Mouse (Mus musculus): ENCODE data around the gene Wasf2.

Gene Wasf2

GRCm38 (mm10) chr4:133235415-133235814 lies 105.1 kb downstream of the Wasf2 start:
- DNase-seq (ENCODE audit: low spot score) = no peak

- DNase-seq (ENCODE audit: low spot score) = no peak
Observed at GRCm38 (mm10) chr4:133237911-133238310, 107.6 kb downstream of the Wasf2 start.

DNA sequence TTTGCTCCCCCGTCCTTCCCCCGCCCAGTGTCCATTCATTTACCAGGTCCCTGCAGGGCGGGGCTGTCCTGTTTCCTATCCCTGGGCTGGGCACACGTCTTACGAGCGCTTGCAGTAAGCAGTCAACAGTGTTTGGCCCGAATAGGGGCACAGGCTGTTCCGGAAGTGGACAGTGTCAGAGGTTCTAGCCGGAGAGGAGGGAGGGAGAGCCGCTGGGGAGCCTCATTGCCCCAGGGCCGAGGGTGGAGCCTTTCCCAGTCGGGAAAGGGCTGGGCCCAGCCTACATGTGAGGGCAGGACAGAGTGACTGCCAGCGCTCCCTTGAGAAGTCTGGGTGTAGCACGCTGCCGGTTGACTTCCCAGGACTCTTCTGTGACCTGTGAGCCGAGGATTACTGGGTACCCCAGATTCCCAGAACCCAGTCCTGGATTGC lies 110.2 kb downstream of the Wasf2 start, which contains the start of gene Map3k6:
Gene Map3k6, plus strand, starts transcription at position 329 of the 432 bp plus-strand sequence.
- DNase-seq (ENCODE audit: low spot score) = no peak

DNA sequence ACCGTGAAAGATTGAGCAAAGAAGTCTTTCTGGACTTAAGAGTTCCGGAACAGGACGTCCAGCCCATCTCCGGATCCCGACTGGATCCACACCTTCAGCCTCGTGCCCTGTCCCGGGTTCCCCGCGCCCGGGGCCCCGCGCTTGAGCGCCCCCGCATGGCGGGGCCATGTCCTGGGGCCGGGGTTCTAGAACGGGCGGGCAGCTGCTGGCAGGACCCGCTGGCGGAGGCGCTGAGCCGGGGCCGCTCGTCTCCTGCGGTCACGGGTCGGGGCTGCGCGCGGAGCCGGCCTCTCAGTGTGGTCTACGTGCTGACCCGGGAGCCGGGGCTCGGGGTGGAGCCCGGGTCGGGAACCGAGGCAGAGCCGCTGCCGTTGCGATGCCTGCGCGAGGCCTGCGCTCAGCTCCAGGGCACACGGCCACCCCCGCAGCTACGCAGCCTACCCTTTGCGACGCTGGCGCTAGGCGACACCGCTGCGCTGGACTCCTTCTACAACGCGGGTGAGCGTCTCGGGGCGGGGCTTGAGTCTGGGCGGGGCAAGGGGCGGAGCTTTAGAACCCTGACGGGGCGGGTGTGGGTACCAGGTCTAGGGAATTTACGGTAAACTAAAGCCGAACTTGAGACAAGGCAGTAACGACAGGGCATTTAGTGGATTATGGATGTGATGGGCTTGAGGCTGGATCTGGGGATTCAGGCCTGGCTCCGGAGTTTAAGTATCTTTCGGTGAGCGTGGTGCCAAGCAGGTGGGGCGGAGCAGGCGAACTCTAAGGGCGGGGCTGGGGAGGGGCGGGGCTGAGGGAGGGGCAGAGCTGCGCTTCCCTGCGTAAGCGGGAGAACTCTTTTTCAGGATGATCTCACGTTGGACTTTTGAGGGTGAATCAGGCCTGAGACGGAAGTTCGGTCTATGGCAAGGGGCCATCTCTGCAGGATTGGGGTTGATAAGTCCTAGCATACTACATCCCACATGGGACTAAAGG lies 110.9 kb downstream of the Wasf2 start:
- DNase-seq (ENCODE audit: low spot score) = peak; percentile 78

GRCm38 (mm10) chr4:133241910-133242309 lies 111.6 kb downstream of the Wasf2 start:
- no peak for DNase-seq (ENCODE audit: low spot score)

DNA sequence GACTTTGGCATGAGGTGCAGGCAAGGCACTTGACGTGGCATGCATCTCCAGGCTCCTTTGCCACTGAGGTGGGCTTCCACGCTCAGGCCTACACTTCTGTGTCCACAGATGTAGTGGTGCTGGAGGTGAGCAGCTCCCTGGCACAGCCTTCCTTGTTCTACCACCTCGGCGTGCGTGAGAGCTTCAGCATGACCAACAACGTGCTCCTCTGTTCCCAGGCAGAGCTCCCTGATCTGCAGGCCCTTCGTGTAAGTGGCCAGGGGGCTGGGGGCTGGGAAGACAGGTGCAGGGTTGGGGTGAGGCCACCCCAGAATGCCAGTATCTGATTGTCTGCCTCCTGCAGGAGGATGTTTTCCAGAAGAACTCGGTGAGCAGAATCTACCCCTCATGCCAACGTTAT lies 112.4 kb downstream of the Wasf2 start:
- no peak for DNase-seq (ENCODE audit: low spot score)

DNA sequence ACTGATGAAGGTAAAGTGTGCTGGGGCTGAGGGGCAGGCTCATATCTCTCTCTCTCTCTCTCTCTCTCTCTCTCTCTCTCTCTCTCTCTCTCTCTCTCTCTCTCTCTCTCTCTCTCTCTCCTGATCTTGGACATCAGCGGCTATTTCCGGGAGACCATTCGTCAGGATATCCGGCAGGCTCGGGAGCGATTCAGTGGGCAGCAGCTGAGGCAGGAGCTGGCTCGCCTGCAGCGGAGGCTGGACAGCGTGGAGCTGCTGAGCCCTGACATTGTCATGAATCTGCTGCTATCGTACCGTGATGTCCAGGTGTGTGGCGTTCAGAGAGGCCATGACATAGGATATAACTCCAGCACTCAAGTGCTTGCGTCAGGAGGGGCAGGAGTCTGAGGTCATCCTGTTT lies 113.2 kb downstream of the Wasf2 start:
- no peak for DNase-seq (ENCODE audit: low spot score)

DNA sequence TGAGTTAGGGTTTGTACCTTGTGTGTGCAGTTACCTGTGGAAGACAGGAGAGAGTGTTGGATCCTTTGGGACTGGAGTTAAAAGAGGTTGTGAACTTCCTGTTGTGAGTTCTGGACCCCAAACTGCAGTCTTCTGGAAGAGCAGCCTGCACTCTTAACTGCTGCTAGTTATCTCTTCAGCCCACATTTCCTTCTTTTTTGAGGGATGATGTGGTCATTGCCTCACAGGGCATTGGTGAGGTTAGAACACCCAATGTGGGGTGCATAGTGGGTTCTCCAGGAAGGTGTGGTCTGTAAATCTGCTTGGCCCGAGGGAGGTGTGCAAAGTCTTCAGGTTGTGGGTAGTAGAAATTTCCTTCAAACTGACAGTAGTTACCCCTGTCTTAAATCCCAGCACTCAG lies 114.0 kb downstream of the Wasf2 start:
- no peak for DNase-seq (ENCODE audit: low spot score)

GRCm38 (mm10) chr4:133247072-133247471 lies 116.8 kb downstream of the Wasf2 start:
- no peak for DNase-seq (ENCODE audit: low spot score)

DNA sequence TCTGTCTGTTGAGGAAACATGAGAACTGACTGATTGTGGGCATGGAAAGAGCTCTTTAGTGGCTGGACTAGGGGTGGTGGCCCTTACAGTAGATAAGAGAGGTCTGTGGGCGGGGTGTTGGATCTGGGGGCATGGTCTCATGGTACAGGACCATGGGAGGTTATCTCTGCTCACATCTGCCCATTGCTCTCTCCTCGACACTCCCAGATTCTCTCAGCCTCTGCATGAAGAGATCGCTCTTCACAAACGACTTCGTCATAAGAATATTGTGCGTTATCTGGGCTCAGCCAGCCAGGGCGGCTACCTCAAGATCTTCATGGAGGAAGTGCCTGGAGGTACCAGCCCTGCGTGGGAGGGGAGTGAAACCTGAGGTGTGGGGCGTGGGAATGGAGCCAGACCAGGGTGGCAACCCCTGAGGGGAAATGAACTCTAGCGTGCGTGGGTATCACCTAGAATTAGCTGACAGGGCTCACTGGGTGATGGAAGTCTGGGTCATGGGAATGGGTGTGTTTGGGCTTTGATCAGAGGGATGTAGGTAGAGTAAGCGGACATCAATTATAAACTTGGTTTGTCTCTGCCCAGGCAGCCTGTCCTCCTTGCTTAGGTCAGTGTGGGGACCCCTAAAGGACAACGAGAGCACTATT lies 117.6 kb downstream of the Wasf2 start:
- no peak for DNase-seq (ENCODE audit: low spot score)
